Mouse (Mus musculus): ENCODE data around the gene Gm10160. TPM values are rescaled to one million over a fixed set of nuclear protein-coding genes. Genes with fewer than 3 reads are reported as not detected.
A peak's percentile ranks its signal among the peaks of the same experiment; 100 is the strongest.

Gm10160 gene
- polyA plus RNA-seq, 1 experiment from 2014 or later: not detected

DNA sequence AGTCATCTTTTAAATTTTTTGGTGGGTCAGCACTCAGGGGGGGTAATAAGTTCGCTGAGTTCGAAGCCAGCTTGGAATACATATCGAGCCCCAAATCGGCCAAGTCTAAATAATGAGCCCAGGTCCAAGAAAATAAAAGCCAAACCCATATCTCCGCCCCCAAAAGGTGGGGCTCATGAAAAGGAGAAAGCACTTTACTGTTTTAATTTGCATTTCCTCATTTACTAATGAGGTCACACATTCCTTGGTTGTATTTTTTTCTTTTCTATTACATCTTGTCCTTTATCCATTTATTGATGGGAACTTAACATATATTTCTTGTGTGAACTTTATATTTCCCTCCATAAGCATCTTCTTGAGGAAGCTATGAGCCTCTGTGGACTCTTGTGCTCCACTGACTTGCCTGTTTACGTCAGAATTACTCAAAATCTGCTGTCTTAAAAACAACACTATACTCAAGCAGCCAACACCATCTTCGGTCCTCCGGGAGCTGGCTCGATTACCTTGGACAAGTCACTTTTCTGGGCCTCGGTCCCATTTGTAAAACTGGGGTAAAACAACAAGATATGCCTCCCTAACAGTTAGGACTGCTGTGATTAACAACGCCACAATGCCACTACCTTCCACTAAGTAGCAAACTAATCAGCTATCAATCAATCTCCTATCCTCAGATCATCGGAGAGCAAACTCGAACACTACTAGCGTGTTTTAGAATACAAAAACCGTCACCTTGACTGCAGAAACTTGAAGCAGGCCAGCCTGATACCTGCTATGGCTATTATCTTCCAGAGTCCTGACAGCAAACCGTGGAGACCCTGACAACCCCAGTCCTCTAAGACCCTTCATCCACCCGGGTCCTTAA, 27.6 kb downstream of the Gm10160 start:
- Histone ChIP-seq H3K4me2 (peak overlapping the region; percentile 80), H3K27ac (peak overlapping the region; percentile 87), H3K36me3 (0 out of 2 replicates have a peak, but pooled peaks cover 3% of the 10 kb centered on the region), H3K9ac (peak overlapping the region; percentile 87), H3K27me3 (no peaks in the 10 kb centered on the region), H3K9me3 (replicated peaks) (no peaks in the 10 kb centered on the region), H3K4me1 (replicated peaks) (peaks cover 45% of the 10 kb centered on the region), H3K4me3 (replicated peaks) (peak overlapping the region; percentile 81)
- no peak for DNase-seq
- WGBS (ENCODE audit: insufficient replicate concordance): 17% methylated on average over 17 of the region's 17 CpGs
- ATAC-seq (ENCODE audit: low read depth): 0 out of 2 replicates have a peak, but pooled peaks have one; percentile 2

DNA sequence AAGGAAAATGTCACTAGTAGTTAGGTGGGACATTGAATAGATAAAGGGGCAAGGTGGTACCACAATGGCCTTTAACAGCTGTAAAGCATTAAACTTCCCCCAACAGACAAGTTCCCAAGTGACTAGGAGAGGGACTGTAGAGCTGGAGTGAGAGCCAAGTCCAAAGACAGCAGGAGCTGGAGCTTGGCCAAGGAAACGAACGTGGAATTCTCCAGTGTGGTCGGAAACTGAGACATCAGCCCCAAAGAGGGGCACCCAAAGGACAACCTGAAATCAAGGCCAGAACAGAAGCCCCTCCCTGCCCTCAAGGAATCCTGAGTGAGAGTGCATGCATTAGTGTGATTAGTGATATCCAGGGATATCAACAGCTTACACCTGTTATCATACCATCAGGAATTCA, 30.2 kb downstream of the Gm10160 start:
- H3K9me3 ChIP-seq (replicated peaks): no peaks in the 10 kb centered on the region
- WGBS (ENCODE audit: insufficient replicate concordance): 61% methylated on average over 3 of the region's 3 CpGs
- H3K9ac ChIP-seq: no peak overlapping the region
- no peak overlapping the region for H3K4me3 ChIP-seq (replicated peaks)
- no peaks in the 10 kb centered on the region for H3K27me3 ChIP-seq
- 0 out of 2 replicates have a peak, but pooled peaks cover 3% of the 10 kb centered on the region for H3K36me3 ChIP-seq
- no peak overlapping the region for H3K4me2 ChIP-seq
- H3K4me1 ChIP-seq (replicated peaks): peaks cover 45% of the 10 kb centered on the region
- no peak for ATAC-seq (ENCODE audit: low read depth)
- H3K27ac ChIP-seq: no peak overlapping the region
- no peak for DNase-seq

- Histone ChIP-seq H3K27ac (no peak overlapping the region), H3K27me3 (no peaks in the 10 kb centered on the region), H3K4me3 (replicated peaks) (no peak overlapping the region), H3K4me2 (no peak overlapping the region), H3K9ac (no peak overlapping the region), H3K9me3 (replicated peaks) (no peaks in the 10 kb centered on the region), H3K36me3 (0 out of 2 replicates have a peak, but pooled peaks cover 3% of the 10 kb centered on the region), H3K4me1 (replicated peaks) (peaks cover 42% of the 10 kb centered on the region)
- no peak for DNase-seq
- 45% methylated on average over 3 of the region's 3 CpGs for WGBS (ENCODE audit: insufficient replicate concordance)
- ATAC-seq (ENCODE audit: low read depth): no peak
Measured at GRCm38 (mm10) chr7:81824906-81825305, 30.7 kb downstream of the Gm10160 start.

DNA sequence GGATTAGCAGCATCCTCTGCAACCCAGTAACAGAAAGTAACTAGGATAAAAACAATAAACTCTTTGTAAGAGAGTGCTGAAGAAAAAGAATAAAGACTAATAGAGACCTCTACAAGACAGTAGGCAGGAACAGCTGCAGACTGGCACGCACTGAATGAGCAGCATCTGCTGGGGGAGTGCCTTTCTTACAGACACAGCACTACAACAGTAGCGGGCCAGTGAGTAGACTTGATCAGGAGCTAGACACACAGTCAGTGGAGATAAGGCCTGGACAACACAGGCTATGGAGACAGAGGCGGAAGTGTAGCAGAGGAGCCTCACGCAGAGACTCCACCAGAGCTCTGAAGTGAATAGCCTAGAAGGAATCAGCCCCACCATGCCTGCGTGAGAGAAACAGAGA, 49.5 kb downstream of the Gm10160 start:
- Histone ChIP-seq H3K27ac (no peak overlapping the region), H3K4me2 (no peak overlapping the region), H3K9ac (no peak overlapping the region; the same call in 1 of the 2 replicates), H3K36me3 (peaks cover 32% of the 10 kb centered on the region), H3K27me3 (no peaks in the 10 kb centered on the region), H3K4me3 (replicated peaks) (no peak overlapping the region), H3K4me1 (replicated peaks) (peaks cover 5% of the 10 kb centered on the region), H3K9me3 (replicated peaks) (no peaks in the 10 kb centered on the region)
- DNase-seq (no peak), ATAC-seq (ENCODE audit: low read depth) (peak; percentile 59)
- WGBS (ENCODE audit: insufficient replicate concordance): 52% methylated on average over 5 of the region's 5 CpGs

Other genes starting within 250 kb of the Gm10160 start
- gene Homer2, start 148.3 kb downstream of the Gm10160 start, polyA plus RNA-seq (2015; fragmentation: Nextera tagmentation; extraction: Ambion mirVana): 5.7 and 6.3 TPM in 2 replicates
- gene Ramac, start 92.9 kb downstream of the Gm10160 start, polyA plus RNA-seq (2015; fragmentation: Nextera tagmentation; extraction: Ambion mirVana): 68.9 and 84.2 TPM in 2 replicates
- 30.0 and 30.2 TPM in 2 replicates for gene 3110040N11Rik, start 66.3 kb downstream of the Gm10160 start, polyA plus RNA-seq (2015; fragmentation: Nextera tagmentation; extraction: Ambion mirVana)
- 24.0 and 25.3 TPM in 2 replicates for gene Btbd1, start 26.4 kb downstream of the Gm10160 start, polyA plus RNA-seq (2015; fragmentation: Nextera tagmentation; extraction: Ambion mirVana)
- gene Tm6sf1, start 3.2 kb upstream of the Gm10160 start, polyA plus RNA-seq (2015; fragmentation: Nextera tagmentation; extraction: Ambion mirVana): 6.9 and 7.5 TPM in 2 replicates
- 0.66 and 0.71 TPM in 2 replicates for gene Hdgfl3, start 78.7 kb upstream of the Gm10160 start, polyA plus RNA-seq (2015; fragmentation: Nextera tagmentation; extraction: Ambion mirVana)
- gene Bnc1, start 136.5 kb upstream of the Gm10160 start, polyA plus RNA-seq (2015; fragmentation: Nextera tagmentation; extraction: Ambion mirVana): 0.62 and 0.80 TPM in 2 replicates